Mouse (Mus musculus) gonadal fat pad, adult 2 months (tissue): ENCODE data around the gene Usp47. TPM values are rescaled to one million over a fixed set of nuclear protein-coding genes. Genes with fewer than 3 reads are reported as not detected.

Experiments
- DNase-seq: peaks from one replicate; pipeline ENCODE4 v3.0.0-alpha.2; 2012; ENCODE audit warnings: low read depth
- polyA plus RNA-seq: library from polyadenylated mRNA; depleted of rRNA; stranded (reverse); fragments of >200 nt; gene quantifications from 2 replicates; pipeline ENCODE4 v1.2.3, GENCODE M21; 2012

Usp47 gene
- polyA plus RNA-seq, 1 experiment, result 15.4 TPM

DNA sequence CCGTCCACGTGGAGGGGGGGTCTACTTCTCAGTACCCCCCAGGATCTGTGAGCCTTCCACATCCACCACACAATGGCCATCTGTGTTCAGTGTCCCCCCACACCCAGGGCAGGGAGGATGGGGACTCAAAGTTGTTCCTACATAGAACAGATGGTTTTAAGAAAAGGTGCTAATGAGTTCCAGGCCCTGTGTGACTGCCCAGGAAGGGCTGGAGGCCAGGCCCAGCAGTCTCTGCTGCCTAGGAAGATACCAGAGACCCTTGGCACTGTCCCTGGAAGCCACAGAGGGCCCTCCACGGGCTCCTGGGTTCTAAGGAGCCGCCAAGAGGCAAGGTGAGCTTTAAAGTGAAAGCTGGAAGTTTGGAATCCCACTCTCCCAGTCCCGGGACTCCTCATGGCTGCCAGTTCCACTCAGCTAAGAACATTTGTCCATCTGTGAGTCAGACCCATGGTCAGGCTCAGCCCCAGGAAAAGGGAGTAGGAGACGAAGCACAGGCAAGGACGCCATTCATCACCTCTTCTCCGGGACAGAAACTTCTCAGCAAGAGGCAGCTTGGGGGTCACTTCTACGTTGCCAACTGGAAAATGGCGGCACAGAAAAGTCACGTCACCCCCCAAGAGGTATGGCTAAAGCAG, 98.7 kb downstream of the Usp47 start:
- no peak for DNase-seq

- DNase-seq, result no peak
These were observed 100.3 kb downstream of the Usp47 start for GRCm38 (mm10) chr7:112123612-112124011.

DNA sequence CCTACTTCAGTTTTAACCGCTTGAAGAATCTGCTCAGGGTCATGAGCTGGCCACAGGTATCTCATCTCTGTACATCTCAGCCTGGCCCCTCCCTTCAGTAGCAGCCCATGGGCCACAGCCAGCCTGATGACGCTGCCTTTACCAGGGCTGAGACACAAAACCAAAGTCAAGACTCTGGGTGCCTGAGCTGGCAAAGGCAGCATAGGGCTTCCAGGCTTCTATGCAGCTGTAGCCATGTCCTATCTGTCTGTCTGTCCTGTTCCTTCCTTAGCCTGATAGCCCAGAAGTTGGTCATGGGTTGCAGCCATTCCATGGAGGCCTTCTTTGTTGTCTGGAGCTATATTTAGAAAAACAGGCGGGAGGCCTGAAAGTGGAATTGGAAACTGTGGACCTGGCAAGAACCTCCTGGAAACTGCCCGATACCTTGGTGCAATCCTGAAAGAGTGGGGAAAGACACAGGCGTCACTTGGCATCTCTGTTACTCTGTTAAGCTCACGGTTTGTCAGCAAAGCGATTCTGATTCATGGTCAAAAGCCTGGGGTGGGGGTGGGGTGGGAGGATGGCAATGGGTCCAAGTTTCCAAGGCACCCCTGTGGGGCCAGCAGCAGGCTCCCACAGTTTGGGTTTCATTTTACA, 102.4 kb downstream of the Usp47 start:
- DNase-seq, result no peak

- no peak for DNase-seq
These were observed 103.9 kb downstream of the Usp47 start for GRCm38 (mm10) chr7:112127085-112127637.

DNA sequence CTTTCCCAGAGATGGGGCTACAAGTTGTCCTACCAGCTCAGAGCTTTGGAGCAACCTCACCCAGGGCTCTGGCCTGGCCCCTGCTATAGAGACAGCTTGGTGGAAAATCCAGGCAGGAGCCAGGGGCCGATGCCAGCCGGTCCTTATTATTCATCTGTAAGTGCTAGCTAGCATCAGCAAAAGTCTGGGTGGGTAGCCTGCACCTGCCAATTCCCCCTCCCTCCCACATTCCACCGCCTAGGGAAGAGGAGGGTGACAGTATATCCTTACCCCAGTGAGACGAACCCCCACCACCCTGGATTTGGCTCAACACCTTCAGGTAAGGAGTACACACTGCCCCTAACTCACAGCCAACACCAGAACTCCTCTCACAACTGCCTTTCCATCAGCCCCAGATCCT, 104.7 kb downstream of the Usp47 start:
- DNase-seq, result no peak

GRCm38 (mm10) chr7:112128810-112129209, 105.5 kb downstream of the Usp47 start:
- DNase-seq, result no peak

GRCm38 (mm10) chr7:112129851-112130250, 106.5 kb downstream of the Usp47 start:
- no peak for DNase-seq

GRCm38 (mm10) chr7:112130660-112131059, 107.4 kb downstream of the Usp47 start:
- no peak for DNase-seq

GRCm38 (mm10) chr7:112132005-112132404, 108.7 kb downstream of the Usp47 start:
- no peak for DNase-seq

DNA sequence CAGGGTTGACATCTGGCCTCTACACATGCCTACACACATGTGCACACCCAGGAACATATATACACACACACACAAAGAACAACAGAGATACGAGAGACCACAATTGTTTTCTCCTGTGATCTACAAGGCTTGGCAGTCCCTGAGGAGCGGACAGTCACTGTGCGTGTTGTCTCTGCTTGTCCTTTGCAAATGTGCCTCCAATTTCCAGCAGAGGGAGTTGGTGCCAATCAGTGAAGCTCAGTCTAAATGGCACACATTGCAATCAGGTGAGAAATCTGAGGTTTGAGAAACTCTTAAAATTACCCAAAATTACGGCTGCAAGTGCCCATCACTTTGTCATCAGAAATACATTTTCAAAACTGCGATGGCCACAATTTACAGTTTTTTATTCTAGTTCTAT, 110.0 kb downstream of the Usp47 start:
- DNase-seq, result no peak

GRCm38 (mm10) chr7:112135161-112135560, 111.9 kb downstream of the Usp47 start:
- no peak for DNase-seq

- no peak for DNase-seq
These were observed 113.2 kb downstream of the Usp47 start for GRCm38 (mm10) chr7:112136537-112136936.

DNA sequence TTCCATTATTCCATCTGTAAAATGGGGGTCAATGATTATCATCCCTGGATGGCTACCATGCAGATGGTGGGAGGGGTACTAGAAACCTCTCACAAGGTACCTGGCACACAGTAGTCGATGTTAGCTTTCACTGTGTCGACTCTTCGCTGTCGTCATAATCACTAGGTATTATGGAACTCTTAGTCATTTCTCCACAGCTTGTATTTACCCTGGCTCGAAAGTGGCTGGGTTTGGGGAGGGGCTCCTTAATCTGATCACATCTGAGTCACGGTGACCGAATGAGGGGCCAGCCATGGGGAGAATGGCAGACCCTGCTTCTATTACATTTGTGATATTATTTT, 114.8 kb downstream of the Usp47 start:
- peak; percentile 41 for DNase-seq

- peak; percentile 37 for DNase-seq
These were observed 115.5 kb downstream of the Usp47 start for GRCm38 (mm10) chr7:112138509-112139405.

- DNase-seq, result no peak
These were observed 117.4 kb downstream of the Usp47 start for GRCm38 (mm10) chr7:112140725-112141124.

GRCm38 (mm10) chr7:112142616-112143015, 119.3 kb downstream of the Usp47 start:
- DNase-seq, result no peak

- DNase-seq, result no peak
These were observed 119.8 kb downstream of the Usp47 start for GRCm38 (mm10) chr7:112143090-112143500.

GRCm38 (mm10) chr7:112143978-112144377, 120.7 kb downstream of the Usp47 start:
- peak; percentile 23 for DNase-seq

- DNase-seq, result no peak
These were observed 121.4 kb downstream of the Usp47 start for GRCm38 (mm10) chr7:112144646-112145179.

- peak; percentile 37 for DNase-seq
These were observed 124.7 kb downstream of the Usp47 start for GRCm38 (mm10) chr7:112147979-112148378.

GRCm38 (mm10) chr7:112149113-112149512, 125.8 kb downstream of the Usp47 start:
- no peak for DNase-seq

DNA sequence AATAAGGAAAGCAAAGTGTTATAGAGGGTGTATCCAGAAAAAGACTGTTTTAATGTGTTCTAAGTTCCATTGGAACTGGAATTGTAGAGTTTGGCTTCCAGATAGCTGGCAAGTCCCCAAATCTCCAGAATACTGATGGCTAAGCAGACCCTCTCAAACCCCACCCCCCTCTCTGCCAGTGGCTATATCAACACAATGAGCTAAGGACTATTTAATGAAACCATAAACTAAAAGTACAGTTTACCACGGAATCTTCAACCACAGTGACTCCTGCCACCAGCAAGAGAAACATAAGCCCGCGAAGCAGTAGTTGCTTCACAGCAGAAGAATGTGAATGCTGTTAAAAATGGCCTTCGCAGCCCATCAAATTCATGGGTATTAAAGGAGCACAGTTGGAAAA, 131.1 kb downstream of the Usp47 start:
- no peak for DNase-seq
